Mouse (Mus musculus) spleen, embryonic (tissue): ENCODE results near the gene Apoa4.

Experiments used
- CTCF ChIA-PET: fragments of 350-600 bp; sonication (Branson Sonifier 250); formaldehyde crosslinking; loops from one replicate; lab custom pipeline; 2022; lab: Charles Lee

The Apoa4 gene

GRCm38 (mm10) chr9:46224945-46225660 is 15.4 kb upstream of the Apoa4 start:
- CTCF ChIA-PET: no interaction called here

DNA sequence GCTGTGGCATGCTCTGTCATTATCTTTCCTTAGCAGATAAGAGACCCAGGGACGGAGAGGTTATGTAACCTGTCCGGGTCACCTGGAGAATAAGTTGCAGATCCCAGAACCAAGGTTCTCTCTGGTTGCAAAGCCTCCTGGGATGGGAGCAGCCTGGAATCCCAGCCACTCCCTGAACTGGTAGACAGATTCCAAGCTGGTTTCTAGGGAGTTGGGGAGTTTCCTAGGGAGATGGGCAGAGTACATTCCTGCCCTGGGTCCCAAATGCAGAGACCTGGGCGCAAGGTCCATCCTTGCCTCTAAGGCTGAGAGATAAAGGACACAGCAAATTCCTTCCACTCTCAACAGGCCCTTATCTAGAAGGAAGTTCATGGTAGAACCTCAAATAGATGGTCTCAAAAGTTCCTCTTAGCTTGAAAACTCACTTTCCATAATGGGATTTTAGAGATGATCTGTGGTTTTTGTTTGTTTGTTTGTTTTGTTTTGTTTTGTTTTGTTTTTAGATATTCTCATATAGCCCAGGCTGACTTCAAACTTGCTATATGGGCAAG is 13.4 kb upstream of the Apoa4 start:
- CTCF ChIA-PET: no interaction called here

- CTCF ChIA-PET: no interaction called here
Observed at GRCm38 (mm10) chr9:46228491-46228890, 12.0 kb upstream of the Apoa4 start, which contains the start of gene Apoa1. TSS of gene Apoa1 (plus strand) at chr9:46228580.

- CTCF ChIA-PET: no interaction called here
Observed at GRCm38 (mm10) chr9:46229573-46230449, 10.7 kb upstream of the Apoa4 start.

GRCm38 (mm10) chr9:46230450-46230975 is 10.0 kb upstream of the Apoa4 start:
- CTCF ChIA-PET: no interaction called here

- CTCF ChIA-PET: interaction anchor here (0.5 kb wide), 1 partner anchor 549 kb away, joined by 7 read pairs; no protein-coding TSS in a partner anchor
Observed at GRCm38 (mm10) chr9:46235196-46235595, 5.3 kb upstream of the Apoa4 start.

GRCm38 (mm10) chr9:46235596-46235648 is 5.1 kb upstream of the Apoa4 start, which contains the start of gene Apoc3:
TSS of gene Apoc3 (minus strand) at chr9:46235636.
- CTCF ChIA-PET: no interaction called here

- CTCF ChIA-PET: no interaction called here
Observed at GRCm38 (mm10) chr9:46235649-46236048, 4.8 kb upstream of the Apoa4 start.

GRCm38 (mm10) chr9:46238850-46239249 is 1.6 kb upstream of the Apoa4 start:
- CTCF ChIA-PET: no interaction called here

- CTCF ChIA-PET: no interaction called here
Observed at GRCm38 (mm10) chr9:46241818-46242217, 1.3 kb downstream of the Apoa4 start.

DNA sequence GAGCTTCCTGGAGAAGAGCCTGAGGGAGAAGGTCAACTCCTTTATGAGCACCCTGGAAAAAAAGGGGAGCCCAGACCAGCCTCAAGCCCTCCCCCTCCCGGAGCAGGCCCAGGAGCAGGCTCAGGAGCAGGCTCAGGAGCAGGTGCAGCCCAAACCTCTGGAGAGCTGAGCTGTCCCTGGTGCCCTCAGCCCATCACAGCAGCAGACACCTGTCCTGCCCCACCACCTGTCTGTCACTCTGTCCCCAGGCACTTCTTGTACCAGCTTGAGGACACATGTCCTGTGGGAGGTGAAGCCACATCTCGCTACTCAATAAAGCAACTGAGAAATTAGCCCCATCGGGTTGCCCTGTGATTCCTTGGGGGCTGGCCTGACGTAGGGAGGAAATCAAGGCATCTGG is 2.6 kb downstream of the Apoa4 start:
- CTCF ChIA-PET: no interaction called here

DNA sequence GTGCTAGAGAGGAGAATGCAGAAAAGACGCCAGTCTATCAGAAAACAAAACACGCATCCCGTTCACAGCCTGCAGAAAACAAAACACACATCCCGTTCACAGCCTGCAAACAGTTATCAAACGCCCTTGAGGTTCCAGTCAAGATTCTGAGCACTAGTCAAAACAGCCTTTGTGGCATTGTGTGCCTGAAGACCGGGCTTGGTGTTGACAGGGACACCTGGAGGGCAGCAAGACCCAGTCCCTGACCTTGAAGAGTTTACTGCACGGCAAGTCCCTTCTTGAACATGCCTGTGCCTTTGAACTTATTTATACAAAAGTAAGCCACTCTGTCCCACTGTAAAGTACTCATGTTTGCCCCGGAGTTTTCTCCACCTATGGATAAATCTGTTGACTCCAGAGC is 3.1 kb downstream of the Apoa4 start:
- CTCF ChIA-PET: no interaction called here

DNA sequence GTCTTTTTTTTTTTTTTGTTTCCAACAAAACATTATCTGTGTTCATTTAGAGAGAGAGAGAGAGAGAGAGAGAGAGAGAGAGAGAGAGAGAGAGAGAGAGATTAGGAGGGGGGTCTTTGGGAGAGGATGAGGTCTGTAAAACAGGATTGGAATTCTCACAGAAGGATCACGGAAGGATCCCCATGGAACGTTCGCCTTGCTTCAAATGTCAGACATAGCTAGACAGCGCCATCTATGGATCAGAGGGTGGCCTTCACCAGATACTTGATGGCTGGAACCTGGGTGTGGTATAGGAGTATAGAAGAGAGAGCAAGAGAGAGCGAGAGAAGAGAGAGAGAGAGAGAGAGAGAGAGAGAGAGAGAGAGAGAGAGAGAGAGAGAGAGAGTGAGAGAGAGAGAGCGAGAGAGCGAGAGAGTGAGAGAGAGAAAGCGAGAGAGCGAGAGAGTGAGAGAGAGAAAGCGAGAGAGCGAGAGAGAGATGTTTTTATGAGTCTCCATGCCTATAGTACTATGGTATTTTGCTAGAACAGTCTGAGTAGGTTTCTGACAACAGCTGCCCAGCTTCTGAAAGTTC is 6.3 kb downstream of the Apoa4 start:
- CTCF ChIA-PET: interaction anchor here (0.6 to 0.7 kb wide), 3 partner anchors 213 to 263 kb away, joined by 3 to 5 read pairs (median 3); no protein-coding TSS in a partner anchor

- CTCF ChIA-PET: interaction anchor here (0.7 kb wide), 1 partner anchor 77 kb away, joined by 3 read pairs; no protein-coding TSS in a partner anchor
Observed at GRCm38 (mm10) chr9:46256177-46256576, 15.7 kb downstream of the Apoa4 start.

- CTCF ChIA-PET: no interaction called here
Observed at GRCm38 (mm10) chr9:46256658-46257385, 16.3 kb downstream of the Apoa4 start.

GRCm38 (mm10) chr9:46257546-46257945 is 17.1 kb downstream of the Apoa4 start:
- CTCF ChIA-PET: no interaction called here

DNA sequence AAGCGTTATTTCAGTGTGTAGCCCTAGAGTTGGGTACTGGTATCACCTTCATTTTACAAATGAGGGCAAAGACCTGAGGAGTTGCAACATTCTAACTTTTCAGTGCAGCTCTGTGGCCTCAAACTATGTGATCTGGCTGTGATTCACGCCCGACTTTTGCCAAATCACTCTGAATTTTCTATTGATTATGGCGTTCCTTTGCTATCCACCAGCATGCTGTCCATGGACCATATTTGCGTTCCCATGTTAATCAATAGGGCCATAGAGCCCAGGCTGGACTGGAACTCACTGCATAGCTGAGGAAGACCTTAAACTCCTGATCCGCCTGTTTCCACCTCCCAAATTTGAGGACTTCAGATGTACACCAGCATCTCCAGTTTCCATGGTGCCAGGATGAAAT is 18.6 kb downstream of the Apoa4 start:
- CTCF ChIA-PET: no interaction called here

- CTCF ChIA-PET: no interaction called here
Observed at GRCm38 (mm10) chr9:46261131-46261530, 20.6 kb downstream of the Apoa4 start.

DNA sequence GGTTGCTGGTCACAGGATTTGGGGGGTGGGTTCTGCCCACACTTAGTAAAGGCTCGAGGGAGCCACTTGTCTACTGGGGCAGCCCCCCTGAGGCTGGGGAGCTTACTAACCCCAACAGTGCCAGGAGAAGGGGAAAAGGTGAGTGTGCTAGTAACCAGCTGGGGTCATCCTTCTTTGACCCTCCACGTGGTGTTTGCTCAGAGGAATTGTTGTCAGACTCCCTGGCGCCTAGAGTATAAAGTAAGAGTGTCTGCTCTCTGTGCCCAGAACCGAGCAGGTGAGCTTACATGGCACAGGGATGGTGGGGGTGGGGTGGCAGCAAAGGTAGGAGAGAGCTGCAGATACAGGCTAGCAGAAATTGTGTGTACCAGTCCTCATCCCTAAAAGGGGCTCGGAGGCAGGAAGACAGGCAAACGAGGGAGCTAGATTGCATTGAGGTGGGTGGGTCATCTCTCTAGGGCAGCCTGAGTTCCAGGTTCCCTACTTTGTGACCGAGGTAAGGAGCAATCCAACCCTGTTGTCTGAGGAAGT is 27.9 kb downstream of the Apoa4 start, which contains the start of gene Apoa5:
Gene Apoa5 (plus strand): TSS at position 291 of the 531 bp plus-strand sequence.
- CTCF ChIA-PET: no interaction called here

DNA sequence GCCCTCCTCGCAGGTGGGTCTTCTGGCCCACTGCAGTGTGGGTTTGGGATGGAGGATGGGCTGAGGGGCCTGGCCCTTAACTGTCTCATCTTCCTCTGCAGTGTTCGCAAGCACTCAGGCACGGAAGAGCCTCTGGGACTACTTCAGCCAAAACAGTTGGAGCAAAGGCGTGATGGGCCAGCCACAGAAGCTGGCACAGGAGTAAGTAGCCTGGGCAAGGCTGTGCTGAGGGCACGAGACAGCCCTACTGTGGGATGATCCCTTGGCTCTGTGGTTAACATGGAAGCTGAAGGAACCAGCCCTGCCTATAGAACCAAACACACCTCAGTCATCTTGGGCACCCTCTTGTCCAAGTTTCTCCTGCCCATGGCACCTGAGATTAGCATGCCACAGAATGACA is 28.6 kb downstream of the Apoa4 start:
- CTCF ChIA-PET: no interaction called here

DNA sequence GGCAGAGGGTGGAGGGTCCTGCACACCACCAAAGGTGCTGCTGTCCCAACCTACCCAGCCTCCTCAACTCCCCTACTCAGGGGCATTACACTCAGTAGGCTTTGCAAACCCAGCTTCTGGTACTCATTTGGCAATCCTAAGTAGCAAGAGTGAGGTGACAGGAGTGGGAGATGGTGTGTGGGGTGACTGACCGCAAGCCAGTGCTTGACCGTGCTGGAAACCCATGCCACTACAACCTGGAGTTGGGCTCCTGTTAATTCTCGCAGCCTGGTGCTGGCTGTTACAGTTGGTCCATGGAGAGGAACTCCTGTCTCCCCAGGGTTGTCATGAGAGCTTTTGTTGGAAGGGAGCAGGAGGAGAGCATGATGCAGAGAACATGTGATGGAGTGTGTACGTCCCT is 30.3 kb downstream of the Apoa4 start:
- CTCF ChIA-PET: no interaction called here
